Mouse (Mus musculus) intestine, embryonic 16.5 days (tissue): ENCODE results near the gene Ttc21b. TPM values are rescaled to one million over a fixed set of nuclear protein-coding genes. Genes with fewer than 3 reads are reported as not detected.
A peak's percentile ranks its signal among the peaks of the same experiment; 100 is the strongest.

Source experiments
- ATAC-seq: fragments of 200-750 bp; cut with Nextera tagmentation; 2 replicates; pipeline ENCODE4 v1.8.0; 2017; ENCODE audit warnings: moderate TSS enrichment, moderate library complexity
- H3K27ac ChIP-seq: fragments of 300-500 bp; sonication (generic); 2 replicates; pipeline ENCODE4 v1.5.1; 2014; ENCODE audit warnings: mild to moderate bottlenecking, low read length
- H3K27me3 ChIP-seq: fragments of 300-500 bp; sonication (generic); replicated peaks from 2 replicates; pipeline ENCODE4 v1.6.1; 2014; ENCODE audit warnings: low read length, control low read depth, mixed read lengths; ENCODE audit not compliant: control insufficient read depth, insufficient read depth
- H3K36me3 ChIP-seq: fragments of 300-500 bp; sonication (generic); 2 replicates; pipeline ENCODE4 v1.6.1; 2014; ENCODE audit warnings: low read length, control low read depth; ENCODE audit not compliant: control insufficient read depth, insufficient read depth
- H3K4me1 ChIP-seq: fragments of 300-500 bp; sonication (generic); 2 replicates; pipeline ENCODE4 v1.6.1; 2014; ENCODE audit warnings: low read length, control low read depth, mixed read lengths; ENCODE audit not compliant: control insufficient read depth, insufficient read depth
- H3K4me2 ChIP-seq: fragments of 300-500 bp; sonication (generic); 2 replicates; pipeline ENCODE4 v1.6.1; 2014; ENCODE audit warnings: low read depth, low read length, control low read depth
- H3K4me3 ChIP-seq: fragments of 300-500 bp; sonication (generic); 2 replicates; pipeline ENCODE4 v1.5.1; 2014; ENCODE audit warnings: mild to moderate bottlenecking, low read length
- H3K9ac ChIP-seq: fragments of 300-500 bp; sonication (generic); 2 replicates; pipeline ENCODE4 v1.6.1; 2014; ENCODE audit warnings: low read depth, low read length
- H3K9me3 ChIP-seq: fragments of 300-500 bp; sonication (generic); 2 replicates; pipeline ENCODE4 v1.6.1; 2016; ENCODE audit warnings: low read length, control low read depth; ENCODE audit not compliant: control insufficient read depth
- WGBS: fragments of 180-500 bp; shearing (Covaris S2); extraction: QIAGEN DNeasy Blood & Tissue Kit; methylation state at CpG from one replicate; pipeline ENCODE4 v1.1.7; 2014; 5-methylcytosine and 5-hydroxymethylcytosine counted together
- polyA plus RNA-seq: library from polyadenylated mRNA; unstranded; fragments of >200 nt; fragmentation: Nextera tagmentation; extraction: Ambion mirVana; gene quantifications from 2 replicates; pipeline ENCODE4 v1.2.1, GENCODE M21; 2015

Gene Ttc21b
- polyA plus RNA-seq, 1 experiment from 2014 or later: 9.4 TPM

- Histone ChIP-seq H3K9ac (no peak overlapping the region), H3K9me3 (no peaks in the 10 kb centered on the region), H3K4me3 (no peak overlapping the region), H3K27ac (no peak overlapping the region), H3K4me1 (no peaks in the 10 kb centered on the region), H3K4me2 (no peak overlapping the region), H3K36me3 (no peaks in the 10 kb centered on the region), H3K27me3 (no peaks in the 10 kb centered on the region)
- 79% methylated on average over 10 of the region's 10 CpGs for WGBS
- no peak for ATAC-seq
Observed at GRCm38 (mm10) chr2:66148654-66149230, 107.7 kb downstream of the Ttc21b start.

DNA sequence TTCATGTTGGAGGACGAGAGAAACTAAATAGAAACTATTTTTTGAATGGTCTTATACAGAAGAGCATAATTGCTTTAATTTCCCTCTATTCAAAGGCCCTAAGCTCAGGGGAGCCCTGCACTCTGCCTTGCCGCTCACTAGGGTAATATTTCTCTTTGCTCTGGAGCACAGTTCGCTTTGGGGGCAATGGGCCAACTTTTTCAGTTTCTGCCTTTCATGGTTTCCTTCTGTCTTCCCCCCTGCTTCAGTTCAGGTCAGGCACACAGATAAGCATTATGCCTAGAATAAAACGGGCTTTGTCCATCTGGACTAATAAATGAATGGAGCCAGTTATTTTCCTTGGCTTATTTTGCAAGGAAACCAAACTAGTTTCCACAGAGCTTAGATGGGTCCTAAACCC is 109.9 kb downstream of the Ttc21b start:
- no peaks in the 10 kb centered on the region for H3K27me3 ChIP-seq
- no peaks in the 10 kb centered on the region for H3K9me3 ChIP-seq
- no peak overlapping the region for H3K27ac ChIP-seq
- no peak overlapping the region for H3K4me2 ChIP-seq
- H3K9ac ChIP-seq: no peak overlapping the region
- no peak for ATAC-seq
- WGBS: 54% methylated on average over 4 of the region's 4 CpGs
- no peaks in the 10 kb centered on the region for H3K36me3 ChIP-seq
- no peaks in the 10 kb centered on the region for H3K4me1 ChIP-seq
- no peak overlapping the region for H3K4me3 ChIP-seq

GRCm38 (mm10) chr2:66144770-66145169 is 111.6 kb downstream of the Ttc21b start:
- Histone ChIP-seq H3K36me3 (no peaks in the 10 kb centered on the region), H3K4me2 (no peak overlapping the region), H3K4me3 (no peak overlapping the region), H3K27ac (0 out of 2 replicates have a peak overlapping the region, but pooled peaks have one; percentile 35), H3K9ac (no peak overlapping the region), H3K4me1 (no peaks in the 10 kb centered on the region), H3K9me3 (no peaks in the 10 kb centered on the region), H3K27me3 (no peaks in the 10 kb centered on the region)
- ATAC-seq: peak; percentile 95
- 10% methylated on average over 5 of the region's 5 CpGs for WGBS

- Histone ChIP-seq H3K27me3 (no peaks in the 10 kb centered on the region), H3K9me3 (no peaks in the 10 kb centered on the region), H3K27ac (no peak overlapping the region), H3K9ac (no peak overlapping the region), H3K36me3 (no peaks in the 10 kb centered on the region), H3K4me3 (no peak overlapping the region), H3K4me1 (no peaks in the 10 kb centered on the region), H3K4me2 (no peak overlapping the region)
- WGBS: 92% methylated on average over 4 of the region's 4 CpGs
- ATAC-seq: no peak
Observed at GRCm38 (mm10) chr2:66143284-66143683, 113.1 kb downstream of the Ttc21b start.

DNA sequence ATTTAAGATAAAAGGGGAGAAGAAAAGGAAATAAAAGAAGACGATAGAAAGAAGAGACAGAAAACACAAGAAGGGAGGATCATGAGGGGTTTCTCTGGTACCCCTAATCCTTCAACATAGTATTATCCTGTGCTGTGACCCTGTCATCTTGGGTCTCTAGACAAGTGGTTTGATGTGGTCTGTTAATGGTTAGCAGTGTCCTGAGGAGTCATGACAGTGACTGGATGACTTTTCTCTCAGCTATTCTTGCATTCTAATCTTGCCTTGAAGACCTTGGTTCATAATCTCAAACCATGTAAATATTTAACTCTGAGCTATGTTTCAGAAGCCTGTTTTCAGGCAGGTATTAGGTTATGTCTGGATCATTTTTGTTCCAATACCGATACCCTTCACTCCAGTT is 113.7 kb downstream of the Ttc21b start:
- H3K27me3 ChIP-seq: no peaks in the 10 kb centered on the region
- ATAC-seq: no peak
- 68% methylated on average over 2 of the region's 2 CpGs for WGBS

GRCm38 (mm10) chr2:66142268-66142667 is 114.1 kb downstream of the Ttc21b start:
- no peak overlapping the region for H3K4me2 ChIP-seq
- H3K4me3 ChIP-seq: no peak overlapping the region
- no peaks in the 10 kb centered on the region for H3K4me1 ChIP-seq
- no peaks in the 10 kb centered on the region for H3K36me3 ChIP-seq
- no peaks in the 10 kb centered on the region for H3K9me3 ChIP-seq
- H3K27me3 ChIP-seq: no peaks in the 10 kb centered on the region
- ATAC-seq: no peak
- H3K27ac ChIP-seq: no peak overlapping the region
- WGBS: 90% methylated on average over 2 of the region's 2 CpGs
- H3K9ac ChIP-seq: no peak overlapping the region

More for the DNA sequence above, 113.7 kb downstream of the Ttc21b start:
- H3K4me3 ChIP-seq: no peak overlapping the region
- no peaks in the 10 kb centered on the region for H3K4me1 ChIP-seq
- H3K9me3 ChIP-seq: no peaks in the 10 kb centered on the region
- H3K36me3 ChIP-seq: no peaks in the 10 kb centered on the region
- no peak overlapping the region for H3K4me2 ChIP-seq
- H3K27ac ChIP-seq: no peak overlapping the region
- no peak overlapping the region for H3K9ac ChIP-seq

DNA sequence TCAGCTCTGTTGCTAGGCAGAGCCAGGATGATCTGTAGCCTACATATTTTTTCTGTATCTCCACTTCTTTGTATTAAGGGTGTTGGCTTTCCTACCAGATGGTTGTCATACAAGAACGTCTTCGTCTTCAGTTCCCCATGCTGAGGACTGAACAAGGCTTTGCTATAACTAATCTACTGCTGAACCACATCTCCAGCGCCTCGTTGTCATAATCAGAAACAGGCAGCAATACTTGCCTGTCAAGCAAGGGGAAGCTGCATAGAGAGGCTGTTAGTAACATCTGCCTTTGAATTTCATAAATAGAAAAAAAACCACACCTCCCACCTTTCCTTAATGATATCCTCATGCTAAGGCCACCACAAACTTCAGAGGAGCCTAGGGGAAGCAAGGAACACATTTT is 116.2 kb downstream of the Ttc21b start:
- WGBS: 66% methylated on average over 4 of the region's 4 CpGs
- H3K4me2 ChIP-seq: no peak overlapping the region
- no peak overlapping the region for H3K4me3 ChIP-seq
- ATAC-seq: no peak
- H3K27me3 ChIP-seq: no peaks in the 10 kb centered on the region
- no peaks in the 10 kb centered on the region for H3K9me3 ChIP-seq
- H3K4me1 ChIP-seq: no peaks in the 10 kb centered on the region
- no peak overlapping the region for H3K27ac ChIP-seq
- H3K36me3 ChIP-seq: no peaks in the 10 kb centered on the region
- no peak overlapping the region for H3K9ac ChIP-seq

Other genes with a start within 250 kb of the Ttc21b start
- 13.0 and 16.0 TPM in 2 replicates for gene Galnt3, start 131.6 kb downstream of the Ttc21b start, polyA plus RNA-seq
- gene Scn1a, start 184.2 kb upstream of the Ttc21b start, polyA plus RNA-seq: 0.12 and 0.18 TPM in 2 replicates